Mouse (Mus musculus): ENCODE data around the gene Il12rb1. TPM values are rescaled to one million over a fixed set of nuclear protein-coding genes. Genes with fewer than 3 reads are reported as not detected.
A peak's percentile ranks its signal among the peaks of the same experiment; 100 is the strongest.

The Il12rb1 gene
- polyA plus RNA-seq, 1 experiment from 2014 or later = 0.08 TPM

- Histone ChIP-seq H3K4me2 (ENCODE audit: low read length) (no peak overlapping the region), H3K27me3 (replicated peaks; ENCODE audit: control insufficient read depth, insufficient read depth, low read length) (no peaks in the 10 kb centered on the region), H3K9me3 (ENCODE audit: control insufficient read depth, low read length) (no peaks in the 10 kb centered on the region), H3K4me1 (replicated peaks; ENCODE audit: control insufficient read depth, insufficient read depth, low read length) (peaks cover 36% of the 10 kb centered on the region), H3K4me3 (replicated peaks; ENCODE audit: low read length) (no peak overlapping the region), H3K9ac (replicated peaks; ENCODE audit: low read depth, low read length) (no peak overlapping the region), H3K27ac (ENCODE audit: low read length) (no peak overlapping the region), H3K36me3 (ENCODE audit: control insufficient read depth, insufficient read depth) (peaks cover 38% of the 10 kb centered on the region)
- ATAC-seq = no peak
- 94% methylated on average over 13 of the region's 13 CpGs for WGBS
Observed at GRCm38 (mm10) chr8:70772075-70772474, 36.2 kb upstream of the Il12rb1 start.

- H3K36me3 ChIP-seq (ENCODE audit: control insufficient read depth, insufficient read depth) = peaks cover 34% of the 10 kb centered on the region
- no peak overlapping the region for H3K9ac ChIP-seq (replicated peaks; ENCODE audit: low read depth, low read length)
- peaks cover 42% of the 10 kb centered on the region for H3K4me1 ChIP-seq (replicated peaks; ENCODE audit: control insufficient read depth, insufficient read depth, low read length)
- no peak overlapping the region for H3K27ac ChIP-seq (ENCODE audit: low read length)
- no peak overlapping the region for H3K4me3 ChIP-seq (replicated peaks; ENCODE audit: low read length)
- no peaks in the 10 kb centered on the region for H3K27me3 ChIP-seq (replicated peaks; ENCODE audit: control insufficient read depth, insufficient read depth, low read length)
- no peak for ATAC-seq
- no peak overlapping the region for H3K4me2 ChIP-seq (ENCODE audit: low read length)
- H3K9me3 ChIP-seq (ENCODE audit: control insufficient read depth, low read length) = no peaks in the 10 kb centered on the region
- 91% methylated on average over 9 of the region's 9 CpGs for WGBS
Observed at GRCm38 (mm10) chr8:70772890-70773289, 35.4 kb upstream of the Il12rb1 start.

- Histone ChIP-seq H3K27me3 (replicated peaks; ENCODE audit: control insufficient read depth, insufficient read depth, low read length) (no peaks in the 10 kb centered on the region), H3K4me3 (replicated peaks; ENCODE audit: low read length) (no peak overlapping the region; the same call in 1 of the 2 replicates), H3K4me1 (replicated peaks; ENCODE audit: control insufficient read depth, insufficient read depth, low read length) (peaks cover 46% of the 10 kb centered on the region), H3K9ac (replicated peaks; ENCODE audit: low read depth, low read length) (peak overlapping the region; percentile 34), H3K27ac (ENCODE audit: low read length) (peak overlapping the region; percentile 56; the same call in 1 of the 2 replicates), H3K4me2 (ENCODE audit: low read length) (peak overlapping the region; percentile 20), H3K36me3 (ENCODE audit: control insufficient read depth, insufficient read depth) (peaks cover 29% of the 10 kb centered on the region), H3K9me3 (ENCODE audit: control insufficient read depth, low read length) (no peaks in the 10 kb centered on the region)
- ATAC-seq = no peak
- WGBS = 52% methylated on average over 5 of the region's 5 CpGs
Observed at GRCm38 (mm10) chr8:70773410-70773809, 34.8 kb upstream of the Il12rb1 start.

DNA sequence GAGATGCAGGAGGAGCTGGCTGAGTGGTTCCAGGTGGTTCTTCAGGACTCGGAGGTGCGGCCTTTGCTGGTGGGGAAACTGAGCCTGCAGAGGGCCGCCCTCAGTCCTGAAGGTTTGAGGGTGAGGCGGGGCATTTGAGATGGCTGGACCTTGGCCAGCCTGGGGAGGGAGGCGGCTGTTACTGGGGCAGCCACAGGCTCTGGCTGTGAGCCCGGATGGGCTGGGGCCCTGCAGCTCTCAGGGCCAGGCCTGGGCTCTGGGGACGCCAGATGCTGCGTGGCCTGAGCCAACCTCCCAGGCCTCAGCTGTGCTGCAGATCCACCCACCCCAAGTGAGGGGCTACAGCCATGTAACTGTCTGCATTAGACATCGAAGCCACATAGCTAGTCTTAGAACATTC lies 34.4 kb upstream of the Il12rb1 start:
- H3K27me3 ChIP-seq (replicated peaks; ENCODE audit: control insufficient read depth, insufficient read depth, low read length) = no peaks in the 10 kb centered on the region
- peak overlapping the region; percentile 56; the same call in 1 of the 2 replicates for H3K27ac ChIP-seq (ENCODE audit: low read length)
- no peak overlapping the region; the same call in 1 of the 2 replicates for H3K4me3 ChIP-seq (replicated peaks; ENCODE audit: low read length)
- WGBS = 39% methylated on average over 9 of the region's 9 CpGs
- peak overlapping the region; percentile 34 for H3K9ac ChIP-seq (replicated peaks; ENCODE audit: low read depth, low read length)
- H3K36me3 ChIP-seq (ENCODE audit: control insufficient read depth, insufficient read depth) = peaks cover 25% of the 10 kb centered on the region
- H3K9me3 ChIP-seq (ENCODE audit: control insufficient read depth, low read length) = no peaks in the 10 kb centered on the region
- H3K4me1 ChIP-seq (replicated peaks; ENCODE audit: control insufficient read depth, insufficient read depth, low read length) = peaks cover 48% of the 10 kb centered on the region
- no peak for ATAC-seq
- H3K4me2 ChIP-seq (ENCODE audit: low read length) = peak overlapping the region; percentile 20

DNA sequence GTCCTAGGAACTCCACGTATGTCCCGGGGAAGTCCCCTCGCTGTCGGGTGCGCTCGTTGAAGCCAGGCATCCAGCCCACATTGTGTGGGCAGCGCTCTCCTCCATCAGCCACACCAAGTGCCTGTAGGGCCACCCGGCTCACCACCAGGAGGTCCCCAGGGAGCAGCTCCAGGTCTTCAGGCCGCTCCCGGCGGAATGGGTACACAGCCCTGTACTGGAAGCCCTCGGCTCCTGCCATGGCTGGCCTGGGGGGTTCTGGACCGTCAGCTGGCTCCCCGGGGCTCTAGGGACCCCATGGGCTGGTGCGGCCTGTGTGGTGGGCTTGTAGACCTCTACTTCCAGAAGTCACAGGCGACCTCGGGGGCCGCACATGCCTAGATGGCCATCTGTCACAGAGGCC lies 33.5 kb upstream of the Il12rb1 start:
- no peak overlapping the region for H3K4me2 ChIP-seq (ENCODE audit: low read length)
- no peaks in the 10 kb centered on the region for H3K27me3 ChIP-seq (replicated peaks; ENCODE audit: control insufficient read depth, insufficient read depth, low read length)
- H3K27ac ChIP-seq (ENCODE audit: low read length) = no peak overlapping the region; the same call in 1 of the 2 replicates
- WGBS = 95% methylated on average over 18 of the region's 18 CpGs
- ATAC-seq = no peak
- 0 out of 2 replicates have a peak overlapping the region, but pooled peaks have one; percentile 14 for H3K9ac ChIP-seq (replicated peaks; ENCODE audit: low read depth, low read length)
- peaks cover 21% of the 10 kb centered on the region for H3K36me3 ChIP-seq (ENCODE audit: control insufficient read depth, insufficient read depth)
- peaks cover 48% of the 10 kb centered on the region for H3K4me1 ChIP-seq (replicated peaks; ENCODE audit: control insufficient read depth, insufficient read depth, low read length)
- no peak overlapping the region for H3K4me3 ChIP-seq (replicated peaks; ENCODE audit: low read length)
- H3K9me3 ChIP-seq (ENCODE audit: control insufficient read depth, low read length) = no peaks in the 10 kb centered on the region

DNA sequence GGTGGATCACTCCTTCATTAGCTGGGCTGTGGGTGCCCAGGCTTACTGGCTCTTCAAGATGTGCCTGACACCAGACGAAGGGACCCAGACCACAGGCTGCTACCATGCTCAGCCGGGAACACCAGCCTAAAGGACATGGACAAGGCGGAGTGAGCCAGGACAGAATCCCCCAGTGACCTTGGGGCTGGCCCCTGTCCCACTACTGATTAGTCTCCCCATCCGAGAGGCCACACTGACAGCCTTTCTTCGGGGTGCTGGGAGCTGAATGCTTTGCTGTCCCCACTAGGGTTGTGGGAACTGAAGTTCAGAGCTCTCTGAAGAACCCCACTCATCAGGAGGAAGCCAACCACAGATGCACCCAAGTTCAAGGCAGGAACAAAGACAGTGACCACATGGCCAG lies 33.0 kb upstream of the Il12rb1 start:
- Histone ChIP-seq H3K27me3 (replicated peaks; ENCODE audit: control insufficient read depth, insufficient read depth, low read length) (no peaks in the 10 kb centered on the region), H3K4me1 (replicated peaks; ENCODE audit: control insufficient read depth, insufficient read depth, low read length) (peaks cover 48% of the 10 kb centered on the region), H3K9ac (replicated peaks; ENCODE audit: low read depth, low read length) (peak overlapping the region; percentile 99), H3K36me3 (ENCODE audit: control insufficient read depth, insufficient read depth) (peaks cover 21% of the 10 kb centered on the region), H3K27ac (ENCODE audit: low read length) (no peak overlapping the region), H3K4me2 (ENCODE audit: low read length) (peak overlapping the region; percentile 94), H3K4me3 (replicated peaks; ENCODE audit: low read length) (peak overlapping the region; percentile 85), H3K9me3 (ENCODE audit: control insufficient read depth, low read length) (no peaks in the 10 kb centered on the region)
- 92% methylated on average over 5 of the region's 5 CpGs for WGBS
- no peak for ATAC-seq

GRCm38 (mm10) chr8:70775851-70776495 lies 32.3 kb upstream of the Il12rb1 start:
- H3K9me3 ChIP-seq (ENCODE audit: control insufficient read depth, low read length) = no peaks in the 10 kb centered on the region
- peak; percentile 26; the same call in 1 of the 2 replicates for ATAC-seq
- H3K4me1 ChIP-seq (replicated peaks; ENCODE audit: control insufficient read depth, insufficient read depth, low read length) = peaks cover 48% of the 10 kb centered on the region
- no peaks in the 10 kb centered on the region for H3K27me3 ChIP-seq (replicated peaks; ENCODE audit: control insufficient read depth, insufficient read depth, low read length)
- H3K9ac ChIP-seq (replicated peaks; ENCODE audit: low read depth, low read length) = peak overlapping the region; percentile 99
- H3K36me3 ChIP-seq (ENCODE audit: control insufficient read depth, insufficient read depth) = peaks cover 19% of the 10 kb centered on the region
- H3K27ac ChIP-seq (ENCODE audit: low read length) = peak overlapping the region; percentile 76
- WGBS = 3% methylated on average over 34 of the region's 34 CpGs
- H3K4me2 ChIP-seq (ENCODE audit: low read length) = peak overlapping the region; percentile 94
- peak overlapping the region; percentile 85 for H3K4me3 ChIP-seq (replicated peaks; ENCODE audit: low read length)

GRCm38 (mm10) chr8:70776496-70777444 lies 31.5 kb upstream of the Il12rb1 start, which contains the start of gene Pik3r2:
Gene Pik3r2 (minus strand): TSS chr8:70776713.
- peak; percentile 94 for ATAC-seq
- H3K4me3 ChIP-seq (replicated peaks; ENCODE audit: low read length) = peak within 1 kb of the TSS; percentile 85
- H3K27ac ChIP-seq (ENCODE audit: low read length) = peak within 1 kb of the TSS; percentile 99
- no peaks in the 10 kb centered on the region for H3K27me3 ChIP-seq (replicated peaks; ENCODE audit: control insufficient read depth, insufficient read depth, low read length)
- H3K36me3 ChIP-seq (ENCODE audit: control insufficient read depth, insufficient read depth) = peaks cover 17% of the 10 kb centered on the region
- H3K9me3 ChIP-seq (ENCODE audit: control insufficient read depth, low read length) = no peaks in the 10 kb centered on the region
- peak within 1 kb of the TSS; percentile 99 for H3K9ac ChIP-seq (replicated peaks; ENCODE audit: low read depth, low read length)
- peaks cover 48% of the 10 kb centered on the region for H3K4me1 ChIP-seq (replicated peaks; ENCODE audit: control insufficient read depth, insufficient read depth, low read length)
- peak within 1 kb of the TSS; percentile 94 for H3K4me2 ChIP-seq (ENCODE audit: low read length)
- WGBS = under 1% methylated on average over 92 of the region's 94 CpGs

DNA sequence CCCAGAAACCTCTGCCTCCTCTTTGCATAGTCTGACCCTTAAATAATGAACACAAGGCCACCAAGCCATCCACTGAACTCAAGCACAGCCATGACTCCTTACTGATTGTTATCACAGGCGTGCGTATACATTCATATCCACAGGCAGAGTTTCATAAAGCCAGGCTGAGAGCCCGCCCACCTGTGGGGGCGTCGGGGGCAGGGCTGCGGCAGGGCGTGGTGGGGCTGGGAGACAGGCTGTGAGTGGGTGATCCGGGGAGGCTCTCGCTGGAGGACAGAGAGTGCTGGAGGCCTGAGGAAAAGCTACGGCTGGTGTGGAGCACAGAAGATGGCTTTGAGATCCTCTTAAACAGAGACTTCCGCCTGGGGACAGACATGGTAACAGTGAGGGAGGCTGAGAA lies 28.2 kb upstream of the Il12rb1 start:
- Histone ChIP-seq H3K27ac (ENCODE audit: low read length) (no peak overlapping the region), H3K9me3 (ENCODE audit: control insufficient read depth, low read length) (no peaks in the 10 kb centered on the region), H3K9ac (replicated peaks; ENCODE audit: low read depth, low read length) (no peak overlapping the region), H3K36me3 (ENCODE audit: control insufficient read depth, insufficient read depth) (peaks cover 12% of the 10 kb centered on the region), H3K4me3 (replicated peaks; ENCODE audit: low read length) (no peak overlapping the region), H3K27me3 (replicated peaks; ENCODE audit: control insufficient read depth, insufficient read depth, low read length) (no peaks in the 10 kb centered on the region), H3K4me2 (ENCODE audit: low read length) (no peak overlapping the region), H3K4me1 (replicated peaks; ENCODE audit: control insufficient read depth, insufficient read depth, low read length) (peaks cover 21% of the 10 kb centered on the region)
- WGBS = 82% methylated on average over 11 of the region's 11 CpGs
- ATAC-seq = no peak

Measured in forebrain, embryonic 16.5 days (tissue).